Comparison of ENCODE assay signal across 8 mouse cellular contexts in the genomic region with DNA sequence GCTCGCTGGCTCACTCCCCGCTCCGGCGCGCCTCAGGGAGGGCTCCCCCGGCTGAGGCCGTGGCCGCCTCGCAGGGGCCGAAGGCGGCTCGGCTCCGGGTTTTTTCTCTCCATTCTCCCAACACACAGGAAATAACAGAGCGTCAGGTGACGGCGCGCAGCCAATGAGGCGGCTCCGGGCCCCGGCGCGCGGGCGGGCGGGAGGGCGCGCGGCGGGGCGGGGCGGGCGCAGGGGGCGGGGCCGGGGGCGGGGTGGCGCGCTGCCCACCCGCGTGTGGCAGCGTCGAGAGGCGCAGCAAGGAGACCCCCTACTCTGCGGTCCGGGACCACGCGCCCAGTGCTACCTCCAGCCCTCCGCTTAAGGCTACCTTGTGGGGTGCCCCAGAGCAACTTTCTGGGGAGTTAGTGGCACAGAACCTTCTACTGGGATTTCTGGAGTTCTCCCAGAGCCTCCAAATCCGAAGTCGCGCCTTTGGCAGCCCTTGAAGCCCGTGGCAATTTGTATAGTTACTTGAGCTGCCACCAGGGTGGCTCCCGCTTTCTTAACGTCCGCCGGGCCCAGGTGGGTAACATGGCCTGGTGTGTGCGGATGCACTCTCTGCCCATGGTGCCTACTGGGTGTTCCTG.
DNase-seq lines count a peak whose midpoint lies in the region; ATAC-seq and TF ChIP-seq lines count a peak whose summit lies in the region.

No protein-coding gene starts in this region.

- POLR2A ChIA-PET in Patski (lab: Charles Lee) = no interaction called here

- TF ChIP-seq POLR2A in cerebellum, adult 2 months (IDR thresholded peaks at IDR 0.05; ENCODE audit: borderline replicate concordance, insufficient read depth, low read length) = no peak

- ATAC-seq in Patski = peak; percentile 83
- ATAC-seq in forebrain, postnatal 0 days = peak; percentile 95
- ATAC-seq in megakaryocyte, adult 5-6 weeks (ENCODE audit: poor library complexity, severe bottlenecking) = peak; percentile 86

- H3K4me3 ChIP-seq in cerebellum, adult 2 months (replicated peaks; ENCODE audit: insufficient read depth, low read depth, low read length) = peak overlapping the region; percentile 61
- peak overlapping the region; percentile 97 for H3K4me3 ChIP-seq in forebrain, postnatal 0 days (ENCODE audit: low read depth, low read length)
- peak overlapping the region; percentile 80 for H3K4me3 ChIP-seq in hindbrain, embryonic 10.5 days

- 2% methylated on average over 56 of the region's 56 CpGs for WGBS in cerebellum, adult 2 months
- WGBS in forebrain, postnatal 0 days = 3% methylated on average over 27 of the region's 56 CpGs
- under 1% methylated on average over 56 of the region's 56 CpGs for WGBS in hindbrain, embryonic 10.5 days

- H3K9ac ChIP-seq in forebrain, postnatal 0 days = peak overlapping the region; percentile 63

- DNase-seq in Patski (ENCODE audit: low read depth, low spot score) = no peak
- DNase-seq in cerebellum, adult 2 months = peak; percentile 85 to 86
- peak; percentile 88 for DNase-seq in forebrain, postnatal 0 days
- peak; percentile 89 for DNase-seq in hindbrain, embryonic 10.5 days (ENCODE audit: low spot score)
- DNase-seq in layer of hippocampus, postnatal 36 days = peak; percentile 79 to 80
- DNase-seq in right cerebral cortex, adult 18-20 months = peak; percentile 86
- peak; percentile 80 to 85 for DNase-seq in urinary bladder, postnatal 36 days (ENCODE audit: low spot score in 2 of 2)

- H3K4me1 ChIP-seq in cerebellum, adult 2 months (ENCODE audit: control insufficient read depth, insufficient read depth, low read length) = peaks cover 7% of the 10 kb centered on the region; the same call in 1 of the 2 replicates
- peaks cover 11% of the 10 kb centered on the region for H3K4me1 ChIP-seq in forebrain, postnatal 0 days (ENCODE audit: insufficient read depth)
- peaks cover 67% of the 10 kb centered on the region for H3K4me1 ChIP-seq in hindbrain, embryonic 10.5 days (replicated peaks)

- H3K36me3 ChIP-seq in forebrain, postnatal 0 days (ENCODE audit: insufficient read depth) = no peaks in the 10 kb centered on the region
- no peaks in the 10 kb centered on the region for H3K36me3 ChIP-seq in hindbrain, embryonic 10.5 days

- in situ Hi-C loops in Patski (cut with MboI; ENCODE audit: low pct_unique_long_range_greater_than_20kb) = no loop called here

- no peaks in the 10 kb centered on the region for H3K27me3 ChIP-seq in Patski
- no peaks in the 10 kb centered on the region for H3K27me3 ChIP-seq in cerebellum, adult 2 months (ENCODE audit: control insufficient read depth, insufficient read depth, low read length)
- no peaks in the 10 kb centered on the region for H3K27me3 ChIP-seq in forebrain, postnatal 0 days (ENCODE audit: insufficient read depth, low read length)
- peaks cover 43% of the 10 kb centered on the region for H3K27me3 ChIP-seq in hindbrain, embryonic 10.5 days (ENCODE audit: insufficient read depth, poor library complexity, severe bottlenecking)

- no peak for TF ChIP-seq CTCF in Patski (IDR thresholded peaks at IDR 0.05)
- TF ChIP-seq CTCF in cerebellum, adult 2 months (IDR thresholded peaks at IDR 0.05; ENCODE audit: borderline replicate concordance, insufficient read depth, low read depth, low read length) = no peak
- TF ChIP-seq CTCF in forebrain, postnatal 0 days (IDR thresholded peaks at IDR 0.05; ENCODE audit: low read depth) = peak; percentile 34; the same call in 1 of the 2 replicates

- no peak overlapping the region for H3K27ac ChIP-seq in cerebellum, adult 2 months (ENCODE audit: insufficient read depth, low read length)
- peak overlapping the region; percentile 90 for H3K27ac ChIP-seq in forebrain, postnatal 0 days (ENCODE audit: low read depth, low read length)
- H3K27ac ChIP-seq in hindbrain, embryonic 10.5 days = peak overlapping the region; percentile 97

- no peaks in the 10 kb centered on the region for H3K9me3 ChIP-seq in forebrain, postnatal 0 days (ENCODE audit: low read length)
- no peaks in the 10 kb centered on the region for H3K9me3 ChIP-seq in hindbrain, embryonic 10.5 days

- peak overlapping the region; percentile 97 for H3K4me2 ChIP-seq in forebrain, postnatal 0 days (ENCODE audit: low read depth)

- CTCF ChIA-PET in Patski (lab: Charles Lee) = no interaction called here
